Mouse (Mus musculus) ES-E14 (cell line): ENCODE measurements around the gene Icosl. TPM values are rescaled to one million over a fixed set of nuclear protein-coding genes. Genes with fewer than 3 reads are reported as not detected.
"Not testable (repeated sequence)": the region's sequence is repeated elsewhere in the genome, so short reads cannot be mapped to it uniquely, and the experiment has no call there.

Experiments
- DNase-seq: peaks from one replicate; pipeline ENCODE4 v3.0.0-alpha.2; 2013; ENCODE audit warnings: low read depth, low spot score
- H3K27ac ChIP-seq: 2 replicates; pipeline ENCODE4 v1.5.1; 2012; ENCODE audit warnings: low read depth, mild to moderate bottlenecking, low read length, moderate library complexity, mixed read lengths; ENCODE audit not compliant: poor library complexity, insufficient read depth, severe bottlenecking
- H3K36me3 ChIP-seq: 2 replicates; pipeline ENCODE4 v1.6.1; 2012; ENCODE audit warnings: mild to moderate bottlenecking, low read length, moderate library complexity, mixed read lengths; ENCODE audit not compliant: control insufficient read depth, poor library complexity, insufficient read depth, severe bottlenecking
- H3K4me1 ChIP-seq, 2 experiments: fragments of 150-350 bp in 1 of 2; sonication (generic) in 1 of 2; 2 replicates each; pipeline ENCODE4 v1.6.1; 2012; ENCODE audit warnings: low read length in 2 of 2, mild to moderate bottlenecking in 1 of 2, mixed read lengths in 1 of 2; ENCODE audit not compliant: control insufficient read depth in 2 of 2, insufficient read depth in 2 of 2, poor library complexity in 1 of 2
- H3K4me3 ChIP-seq, 2 experiments: fragments of 150-350 bp in 1 of 2; sonication (generic) in 1 of 2; 2 replicates each; pipeline ENCODE4 v1.5.1; 2012; ENCODE audit warnings: low read length in 2 of 2, low read depth in 1 of 2, mild to moderate bottlenecking in 1 of 2, mixed read lengths in 1 of 2; ENCODE audit not compliant: insufficient read depth in 1 of 2, poor library complexity in 1 of 2, severe bottlenecking in 1 of 2
- H3K9ac ChIP-seq: 2 replicates; pipeline ENCODE4 v1.6.1; 2012; ENCODE audit warnings: low read depth, mild to moderate bottlenecking, low read length, mixed read lengths; ENCODE audit not compliant: poor library complexity, insufficient read depth, severe bottlenecking
- H3K9me3 ChIP-seq: fragments of 150-350 bp; sonication (generic); 2 replicates; pipeline ENCODE4 v1.6.1; 2012; ENCODE audit warnings: low read depth, mild to moderate bottlenecking, low read length; ENCODE audit not compliant: control insufficient read depth, insufficient read depth
- CHD2 ChIP-seq: IDR thresholded peaks from 2 replicates; pipeline ENCODE4 v1.6.1; 2014; ENCODE audit warnings: mild to moderate bottlenecking, low read depth, low read length, inconsistent platforms
- HCFC1 ChIP-seq: IDR thresholded peaks from 2 replicates; pipeline ENCODE4 v1.6.1; 2012; ENCODE audit warnings: low read length, inconsistent platforms, borderline replicate concordance; ENCODE audit not compliant: insufficient read depth
- MAFK ChIP-seq: IDR thresholded peaks from 2 replicates; pipeline ENCODE4 v1.6.1; 2014; ENCODE audit warnings: mild to moderate bottlenecking, low read depth, low read length, inconsistent platforms; ENCODE audit not compliant: insufficient read depth
- ZC3H11A ChIP-seq: IDR thresholded peaks from 2 replicates; pipeline ENCODE4 v1.6.1; 2012; ENCODE audit warnings: low read depth, mild to moderate bottlenecking, inconsistent platforms, low read length, borderline replicate concordance
- ZNF384 ChIP-seq: IDR thresholded peaks from 2 replicates; pipeline ENCODE4 v1.6.1; 2012; ENCODE audit warnings: low read depth, low read length, inconsistent platforms
- in situ Hi-C, 2 experiments: fragments of 600-800 bp; cut with MboI; formaldehyde crosslinking; loops; one replicate each; pipeline ENCODE4 v1.15.1; 2025; ENCODE audit warnings: low sequenced_read_pairs in 2 of 2, inconsistent platforms in 1 of 2; ENCODE audit not compliant: unreplicated experiment in 2 of 2
- total RNA-seq: library from RNA; depleted of rRNA; stranded (reverse); fragments of 300-350 nt; gene quantifications from 2 replicates; pipeline ENCODE4 v1.2.3, GENCODE M21; 2012

The Icosl gene
- total RNA-seq, 1 experiment, result 30.5 TPM

- no peak for TF ChIP-seq ZNF384
- no peak for TF ChIP-seq MAFK
- H3K36me3 ChIP-seq, result no peaks in the 10 kb centered on the region
- H3K4me1 ChIP-seq, result peaks cover 0 to 5% of the 10 kb centered on the region in 2 experiments; a peak in 1 of 4 replicates
- DNase-seq, result no peak
- H3K4me3 ChIP-seq, result no peak overlapping the region
- H3K27ac ChIP-seq, result no peak overlapping the region
- no peaks in the 10 kb centered on the region for H3K9me3 ChIP-seq
- H3K9ac ChIP-seq, result no peak overlapping the region
- in situ Hi-C loops, result no loop called here
Observed at GRCm38 (mm10) chr10:78091865-78092724, 23.0 kb downstream of the Icosl start.

- Histone ChIP-seq H3K9ac (no peak overlapping the region), H3K36me3 (no peaks in the 10 kb centered on the region), H3K4me3 (no peak overlapping the region), H3K9me3 (no peaks in the 10 kb centered on the region), H3K4me1 (peaks cover 0 to 5% of the 10 kb centered on the region in 2 experiments; a peak in 1 of 4 replicates), H3K27ac (no peak overlapping the region)
- no peak for TF ChIP-seq ZC3H11A
- no peak for TF ChIP-seq MAFK
- no peak for TF ChIP-seq ZNF384
- TF ChIP-seq HCFC1, result no peak
- TF ChIP-seq CHD2, result no peak
- in situ Hi-C loops, result no loop called here
- no peak for DNase-seq
Observed at GRCm38 (mm10) chr10:78092725-78093029, 23.6 kb downstream of the Icosl start.

- in situ Hi-C loops, result no loop called here
- TF ChIP-seq ZC3H11A (no peak), HCFC1 (no peak), ZNF384 (no peak), MAFK (no peak)
Observed at GRCm38 (mm10) chr10:78095221-78095620, 26.1 kb downstream of the Icosl start.

GRCm38 (mm10) chr10:78095954-78096931 is 27.1 kb downstream of the Icosl start:
- H3K27ac ChIP-seq, result no peak overlapping the region
- no peak overlapping the region for H3K9ac ChIP-seq
- H3K4me1 ChIP-seq, result no peaks in the 10 kb centered on the region; a peak in 1 of 4 replicates
- peak; percentile 30 for DNase-seq
- TF ChIP-seq ZNF384 (no peak), CHD2 (no peak), MAFK (no peak), HCFC1 (no peak), ZC3H11A (no peak)
- H3K4me3 ChIP-seq, result no peak overlapping the region
- H3K36me3 ChIP-seq, result no peaks in the 10 kb centered on the region
- in situ Hi-C loops, result no loop called here
- H3K9me3 ChIP-seq, result no peaks in the 10 kb centered on the region

More at GRCm38 (mm10) chr10:78095221-78095620, 26.1 kb downstream of the Icosl start:
- H3K36me3 ChIP-seq, result no peaks in the 10 kb centered on the region
- no peak overlapping the region for H3K4me3 ChIP-seq
- no peaks in the 10 kb centered on the region for H3K9me3 ChIP-seq
- no peak overlapping the region for H3K9ac ChIP-seq
- H3K27ac ChIP-seq, result no peak overlapping the region
- peaks cover 0 to 3% of the 10 kb centered on the region in 2 experiments; a peak in 1 of 4 replicates for H3K4me1 ChIP-seq
- DNase-seq, result no peak

GRCm38 (mm10) chr10:78099860-78100259 is 30.8 kb downstream of the Icosl start:
- in situ Hi-C loops, DNase-seq, H3K9me3 ChIP-seq, H3K36me3 ChIP-seq, H3K9ac ChIP-seq, H3K4me3 ChIP-seq, H3K4me1 ChIP-seq, H3K27ac ChIP-seq: not testable (repeated sequence)
